Mouse (Mus musculus) mouse trophoblast stem cell (cell line): ENCODE data around the gene Palm.

Source experiments
- in situ Hi-C, 2 experiments: fragments of 300-500 bp; cut with MseI, MboI; formaldehyde crosslinking; loops; 2 replicates in 1 of 2; 3 replicates in 1 of 2; pipeline ENCODE4 v1.15.1; 2025

The Palm gene

GRCm38 (mm10) chr10:79772320-79772719 lies 21.1 kb upstream of the Palm start:
- in situ Hi-C loops = no loop called here

GRCm38 (mm10) chr10:79773208-79773607 lies 20.2 kb upstream of the Palm start:
- in situ Hi-C loops = no loop called here

GRCm38 (mm10) chr10:79774486-79775279 lies 18.7 kb upstream of the Palm start:
- in situ Hi-C loops = no loop called here

- in situ Hi-C loops = no loop called here
Observed at GRCm38 (mm10) chr10:79777103-79777531, 16.3 kb upstream of the Palm start, which contains the start of gene Fstl3. TSS of gene Fstl3 (plus strand) at chr10:79777272.

DNA sequence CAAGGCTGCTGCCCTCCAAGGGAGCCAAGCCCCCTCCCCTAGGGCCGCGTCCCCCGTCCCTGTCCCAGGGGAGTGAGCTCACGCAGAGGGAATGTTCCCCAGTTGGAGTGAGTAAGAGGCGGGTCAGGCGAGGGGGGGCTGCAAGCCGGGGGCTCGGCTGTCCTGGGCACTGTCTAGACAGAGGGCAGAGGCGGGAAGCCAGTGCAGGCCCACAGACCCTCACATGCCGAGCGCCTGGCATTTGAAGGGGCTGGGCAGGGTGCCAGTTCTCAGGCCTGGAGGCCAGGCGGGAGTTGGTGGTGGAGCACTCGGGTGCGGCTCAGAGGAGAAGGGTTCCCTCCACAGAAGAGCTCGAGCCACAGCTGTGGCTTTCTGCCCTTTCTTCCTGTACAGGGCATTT lies 15.4 kb upstream of the Palm start:
- in situ Hi-C loops = no loop called here

DNA sequence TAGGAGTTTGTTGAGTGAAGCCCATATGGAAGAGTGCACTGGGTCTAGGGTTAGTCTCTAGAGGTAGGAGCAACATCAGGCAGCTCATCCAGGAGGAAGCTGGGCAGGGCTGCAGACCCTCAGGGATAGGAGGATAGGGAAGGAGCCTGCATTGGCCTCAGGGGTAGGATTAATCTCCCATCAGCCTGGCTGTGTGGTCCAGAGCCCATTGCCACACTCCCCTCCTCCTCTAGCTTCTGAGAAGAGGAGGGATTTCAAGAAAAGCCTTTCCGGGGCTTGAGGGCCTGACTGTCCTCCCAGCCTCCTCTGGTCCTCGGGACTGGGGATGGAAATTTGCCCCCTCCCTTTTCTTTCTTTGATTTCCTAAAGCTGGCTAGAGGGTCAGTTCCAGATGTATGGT lies 14.2 kb upstream of the Palm start:
- in situ Hi-C loops = no loop called here

- in situ Hi-C loops = no loop called here
Observed at GRCm38 (mm10) chr10:79779784-79780663, 13.3 kb upstream of the Palm start.

DNA sequence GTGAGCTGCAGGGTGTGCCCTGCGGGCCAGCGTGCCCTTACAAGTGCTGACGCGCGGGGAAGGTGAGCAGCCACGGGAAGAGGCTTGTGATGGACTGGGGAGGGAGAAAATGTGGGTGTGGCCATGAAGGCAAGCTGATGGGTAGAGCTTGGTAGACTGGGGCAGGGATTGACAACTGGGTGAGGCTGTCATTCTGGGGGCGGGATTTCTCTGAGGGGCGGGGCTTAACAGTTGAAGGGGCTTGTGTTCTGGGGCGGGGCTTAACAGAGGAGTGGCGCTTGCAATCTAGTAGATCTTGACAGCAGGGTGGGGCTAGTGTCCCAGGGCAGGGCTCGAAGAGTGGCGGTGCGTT lies 12.7 kb upstream of the Palm start:
- in situ Hi-C loops = no loop called here

- in situ Hi-C loops = no loop called here
Observed at GRCm38 (mm10) chr10:79781139-79781538, 12.2 kb upstream of the Palm start.

DNA sequence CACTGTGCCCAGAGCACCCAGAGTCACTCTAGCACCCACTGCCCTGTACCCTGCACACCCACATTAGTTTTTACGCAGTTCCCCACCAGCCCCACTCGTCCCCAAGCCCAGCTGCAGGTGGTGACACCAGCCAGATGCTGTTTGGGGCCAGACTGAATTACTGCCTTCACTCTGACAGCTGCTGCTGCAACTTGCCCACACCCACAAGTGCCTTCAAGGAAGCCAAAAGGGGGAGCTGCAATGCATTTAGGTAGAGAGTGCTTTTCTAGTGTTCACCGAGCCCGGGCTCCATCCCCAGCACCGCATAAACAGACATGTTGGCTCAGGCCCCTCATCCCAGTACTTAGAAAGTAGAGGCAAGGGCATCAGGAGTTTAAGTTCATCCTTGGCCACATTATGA lies 11.4 kb upstream of the Palm start:
- in situ Hi-C loops = no loop called here

GRCm38 (mm10) chr10:79783050-79783449 lies 10.3 kb upstream of the Palm start:
- in situ Hi-C loops = no loop called here

GRCm38 (mm10) chr10:79783920-79784800 lies 9.2 kb upstream of the Palm start:
- in situ Hi-C loops = no loop called here

DNA sequence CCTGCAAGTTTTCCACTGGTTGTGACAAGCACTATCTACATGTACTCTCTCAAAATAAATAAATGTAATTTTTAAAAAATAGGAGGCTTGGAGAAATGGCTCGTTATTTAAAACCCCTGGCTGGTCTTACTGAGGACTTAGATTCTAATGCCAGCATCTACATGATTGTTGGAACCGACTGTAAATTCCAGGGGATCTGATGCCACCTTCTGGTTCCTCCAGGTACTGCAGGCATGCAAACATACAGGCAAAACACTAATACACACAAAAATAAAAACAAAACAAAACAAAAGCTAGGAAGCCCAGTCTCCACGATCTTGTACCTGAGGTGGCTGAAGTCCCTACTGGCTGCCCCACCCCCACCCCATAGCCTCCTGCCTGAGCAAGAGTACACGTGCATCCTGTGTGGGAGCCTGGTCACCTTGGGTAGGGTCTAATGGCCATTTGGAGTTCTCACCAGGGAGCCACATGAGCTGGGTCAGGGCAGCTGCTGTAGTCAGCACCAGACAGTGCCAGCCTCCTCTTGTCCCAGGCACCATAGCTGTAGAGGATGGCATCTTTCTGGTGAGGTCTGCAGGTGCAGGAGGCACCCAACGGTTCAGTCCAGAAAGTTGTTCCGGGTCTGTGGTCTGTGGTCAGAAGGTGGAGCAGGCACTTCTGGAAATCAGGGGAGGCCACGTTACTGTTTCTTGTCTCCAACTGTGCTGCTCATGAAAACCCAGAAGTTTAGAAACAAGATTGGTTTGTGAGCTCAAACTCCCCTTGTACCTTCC lies 4.8 kb upstream of the Palm start:
- in situ Hi-C loops = no loop called here

- in situ Hi-C loops = no loop called here
Observed at GRCm38 (mm10) chr10:79789581-79789980, 3.8 kb upstream of the Palm start.

DNA sequence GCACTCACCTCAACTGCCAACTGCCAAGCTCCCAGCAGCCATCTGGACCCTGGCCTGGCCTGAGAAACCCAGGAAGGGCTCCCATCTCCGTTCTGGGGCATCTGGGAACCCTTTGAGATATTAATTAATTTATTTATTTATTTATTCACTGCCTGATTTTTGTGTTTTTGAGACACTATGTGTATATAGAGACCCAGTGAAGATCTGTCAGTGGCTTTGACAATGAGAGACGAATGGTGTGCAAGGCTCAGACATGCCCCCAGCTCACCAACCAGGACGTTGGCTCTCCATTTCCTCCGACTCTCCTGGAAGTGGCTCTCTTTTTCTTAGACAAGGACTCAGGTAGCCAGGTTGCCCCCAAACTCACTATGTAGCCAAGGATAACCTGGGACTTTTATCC lies 2.5 kb upstream of the Palm start, which contains the start of gene Prss57:
Prss57 (minus strand) TSS at position 101 of the 400 bp plus-strand sequence.
- in situ Hi-C loops = no loop called here

- in situ Hi-C loops = no loop called here
Observed at GRCm38 (mm10) chr10:79792339-79793040, 882 bp upstream of the Palm start.

- in situ Hi-C loops = no loop called here
Observed at GRCm38 (mm10) chr10:79793738-79794490, 542 bp downstream of the Palm start.

DNA sequence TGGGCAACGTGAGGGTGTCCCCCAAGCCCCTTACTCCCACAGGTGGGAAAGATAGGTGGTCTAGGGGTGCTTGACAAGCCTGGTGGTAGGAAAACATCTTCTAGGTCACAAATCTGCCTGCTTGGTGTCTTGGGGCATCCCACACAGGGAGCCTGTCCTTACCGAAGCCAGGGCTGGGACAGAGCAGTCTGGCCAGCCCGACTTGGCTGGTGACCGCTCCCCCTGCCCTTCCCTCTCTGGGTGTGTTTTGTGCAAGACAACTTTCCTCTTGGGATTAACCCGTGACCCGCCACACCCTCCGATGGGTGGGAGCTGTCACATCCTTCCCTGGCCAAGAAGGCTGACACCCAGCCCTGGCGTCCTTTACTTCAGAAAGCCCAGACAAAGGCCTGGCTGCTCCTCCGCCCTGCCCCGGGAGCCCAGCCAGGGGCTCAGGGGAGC lies 1.1 kb downstream of the Palm start:
- in situ Hi-C loops = no loop called here

- in situ Hi-C loops = no loop called here
Observed at GRCm38 (mm10) chr10:79795905-79796304, 2.5 kb downstream of the Palm start.
